Mouse (Mus musculus) liver, embryonic 16.5 days (tissue): Measurements from ENCODE around the gene Adamts7. TPM values are rescaled to one million over a fixed set of nuclear protein-coding genes. Genes with fewer than 3 reads are reported as not detected.

Experiments used
- ATAC-seq: fragments of 200-750 bp; cut with Nextera tagmentation; 2 replicates; pipeline ENCODE4 v1.8.0; 2017; ENCODE audit warnings: low read depth, mild to moderate bottlenecking, moderate number of reproducible peaks, moderate library complexity
- H3K27ac ChIP-seq: fragments of 300-500 bp; sonication (generic); 2 replicates; pipeline ENCODE4 v1.5.1; 2014; ENCODE audit warnings: mild to moderate bottlenecking, low read length
- H3K27me3 ChIP-seq: fragments of 300-500 bp; sonication (generic); 2 replicates; pipeline ENCODE4 v1.6.1; 2014; ENCODE audit warnings: low read depth, low read length, mixed read lengths; ENCODE audit not compliant: control insufficient read depth, insufficient read depth
- H3K36me3 ChIP-seq: fragments of 300-500 bp; sonication (generic); 2 replicates; pipeline ENCODE4 v1.6.1; 2014; ENCODE audit warnings: mild to moderate bottlenecking; ENCODE audit not compliant: control insufficient read depth, insufficient read depth
- H3K4me1 ChIP-seq: fragments of 300-500 bp; sonication (generic); 2 replicates; pipeline ENCODE4 v1.6.1; 2014; ENCODE audit warnings: low read depth, low read length, mixed read lengths; ENCODE audit not compliant: control insufficient read depth
- H3K4me2 ChIP-seq: fragments of 300-500 bp; sonication (generic); 2 replicates; pipeline ENCODE4 v1.6.1; 2014; ENCODE audit warnings: low read depth, low read length, mixed read lengths
- H3K4me3 ChIP-seq: fragments of 300-500 bp; sonication (generic); 2 replicates; pipeline ENCODE4 v1.5.1; 2014; ENCODE audit warnings: low read depth, mild to moderate bottlenecking, low read length
- H3K9ac ChIP-seq: fragments of 300-500 bp; sonication (generic); 2 replicates; pipeline ENCODE4 v1.6.1; 2014; ENCODE audit warnings: low read depth, low read length
- H3K9me3 ChIP-seq: fragments of 300-500 bp; sonication (generic); replicated peaks from 2 replicates; pipeline ENCODE4 v1.6.1; 2016; ENCODE audit warnings: low read length; ENCODE audit not compliant: control insufficient read depth
- WGBS: fragments of 180-500 bp; shearing (Covaris S2); extraction: QIAGEN DNeasy Blood & Tissue Kit; methylation state at CpG from one replicate; pipeline ENCODE4 v1.1.7; 2014; ENCODE audit not compliant: insufficient replicate concordance; 5-methylcytosine and 5-hydroxymethylcytosine counted together
- polyA plus RNA-seq: library from polyadenylated mRNA; unstranded; fragments of >200 nt; fragmentation: Nextera tagmentation; extraction: Ambion mirVana; gene quantifications from 2 replicates; pipeline ENCODE4 v1.2.1, GENCODE M21; 2015

Adamts7 gene
- polyA plus RNA-seq, 1 experiment from 2014 or later: 0.90 TPM

DNA sequence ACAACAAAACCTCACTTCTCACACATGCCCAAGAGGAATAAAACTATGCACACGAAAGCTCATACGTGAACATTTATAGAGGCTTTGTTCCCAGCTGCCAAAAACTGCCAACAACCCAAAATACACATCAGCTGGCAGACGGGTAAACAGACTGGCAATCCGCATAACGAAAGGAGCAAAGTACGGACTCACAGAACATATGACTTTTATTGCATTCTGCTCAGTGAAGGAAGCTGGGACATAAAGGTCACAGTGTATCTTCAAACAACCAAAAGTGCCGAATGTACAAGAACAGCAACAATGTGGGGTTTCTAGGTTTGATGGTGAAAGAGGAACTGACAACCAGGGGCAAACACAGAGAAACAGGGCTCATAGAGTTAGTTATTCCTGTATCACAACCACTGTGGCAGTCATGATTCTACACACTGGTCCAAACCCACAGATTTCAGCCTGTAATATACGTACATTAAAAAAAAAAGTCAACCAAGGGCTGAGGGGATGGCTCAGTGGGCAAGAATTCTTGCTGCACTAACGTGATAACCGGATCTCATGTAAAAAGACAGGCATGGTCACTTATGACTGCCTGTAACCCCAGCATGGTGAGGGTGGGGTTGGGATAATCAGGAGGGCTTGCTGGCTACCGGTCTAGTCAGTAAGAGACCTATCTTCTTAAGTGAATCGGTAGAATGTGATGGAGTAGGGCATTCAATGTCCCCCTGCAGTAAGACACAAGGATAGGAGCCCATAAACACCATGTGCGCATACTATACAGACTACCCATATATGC is 88.3 kb downstream of the Adamts7 start:
- H3K36me3 ChIP-seq: peaks cover 14% of the 10 kb centered on the region
- peak; percentile 49 for ATAC-seq
- no peaks in the 10 kb centered on the region for H3K9me3 ChIP-seq
- no peaks in the 10 kb centered on the region for H3K27me3 ChIP-seq
- H3K27ac ChIP-seq: peak overlapping the region; percentile 98
- H3K9ac ChIP-seq: peak overlapping the region; percentile 54
- H3K4me1 ChIP-seq: peaks cover 75% of the 10 kb centered on the region
- H3K4me3 ChIP-seq: no peak overlapping the region
- 36% methylated on average over 13 of the region's 13 CpGs for WGBS
- peak overlapping the region; percentile 57 for H3K4me2 ChIP-seq

DNA sequence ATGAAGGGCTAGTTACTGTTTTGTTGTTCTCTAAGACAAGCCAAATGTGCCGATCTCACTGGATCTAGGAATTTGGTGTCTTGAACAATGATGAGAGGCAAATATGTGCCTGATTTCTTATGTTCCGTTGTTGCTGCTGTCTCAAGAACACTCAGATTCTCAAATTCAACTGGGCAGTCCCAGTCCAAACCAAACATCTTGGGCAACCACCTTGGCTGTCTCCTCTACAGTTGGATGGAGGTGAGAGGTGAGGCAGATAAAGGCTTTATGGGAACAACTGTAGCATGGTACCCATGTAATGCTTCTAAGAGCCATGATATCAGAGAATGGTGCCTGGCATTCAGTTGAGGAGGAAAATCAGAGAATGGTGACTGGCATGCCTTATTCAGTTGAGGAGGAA is 90.3 kb downstream of the Adamts7 start:
- H3K36me3 ChIP-seq: no peaks in the 10 kb centered on the region
- no peaks in the 10 kb centered on the region for H3K9me3 ChIP-seq
- H3K9ac ChIP-seq: no peak overlapping the region
- H3K27me3 ChIP-seq: no peaks in the 10 kb centered on the region
- H3K27ac ChIP-seq: peak overlapping the region; percentile 98
- H3K4me1 ChIP-seq: peaks cover 74% of the 10 kb centered on the region
- whole genome bisulfite sequencing: 87% methylated on average over 2 of the region's 2 CpGs
- no peak overlapping the region for H3K4me2 ChIP-seq
- ATAC-seq: no peak
- H3K4me3 ChIP-seq: no peak overlapping the region

DNA sequence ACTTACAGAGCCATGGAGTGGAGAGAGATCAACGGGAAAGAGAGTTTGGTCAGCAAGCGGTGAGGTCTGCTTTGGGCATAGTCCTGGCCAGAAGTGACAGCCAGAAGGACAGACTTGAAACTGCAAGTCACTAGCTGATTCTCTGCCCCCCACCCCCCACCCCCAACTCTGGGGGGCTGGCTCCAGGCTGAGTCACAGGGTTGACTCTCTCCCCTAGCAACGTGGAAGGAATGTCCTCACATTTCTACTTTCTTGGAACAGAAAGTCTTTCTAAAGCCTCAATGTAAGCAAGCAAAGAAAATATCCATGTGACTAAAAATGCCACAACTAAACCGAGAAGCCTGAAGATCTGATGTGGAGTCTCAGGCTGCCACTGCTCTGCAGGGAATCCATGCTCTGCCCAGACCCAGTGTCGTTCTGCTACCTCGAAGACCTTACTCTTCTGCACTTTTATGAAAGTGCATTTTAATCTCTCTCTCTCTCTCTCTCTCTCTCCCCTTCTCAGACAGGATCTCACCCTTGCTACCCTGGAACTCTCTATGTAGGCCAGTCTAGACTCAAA is 93.1 kb downstream of the Adamts7 start:
- H3K4me1 ChIP-seq: peaks cover 74% of the 10 kb centered on the region
- peak overlapping the region; percentile 33; the same call in 1 of the 2 replicates for H3K9ac ChIP-seq
- no peak overlapping the region for H3K4me3 ChIP-seq
- no peaks in the 10 kb centered on the region for H3K36me3 ChIP-seq
- no peak overlapping the region for H3K4me2 ChIP-seq
- H3K27ac ChIP-seq: peak overlapping the region; percentile 65
- H3K27me3 ChIP-seq: no peaks in the 10 kb centered on the region
- ATAC-seq: no peak
- no peaks in the 10 kb centered on the region for H3K9me3 ChIP-seq
- 38% methylated on average over 6 of the region's 6 CpGs for WGBS

DNA sequence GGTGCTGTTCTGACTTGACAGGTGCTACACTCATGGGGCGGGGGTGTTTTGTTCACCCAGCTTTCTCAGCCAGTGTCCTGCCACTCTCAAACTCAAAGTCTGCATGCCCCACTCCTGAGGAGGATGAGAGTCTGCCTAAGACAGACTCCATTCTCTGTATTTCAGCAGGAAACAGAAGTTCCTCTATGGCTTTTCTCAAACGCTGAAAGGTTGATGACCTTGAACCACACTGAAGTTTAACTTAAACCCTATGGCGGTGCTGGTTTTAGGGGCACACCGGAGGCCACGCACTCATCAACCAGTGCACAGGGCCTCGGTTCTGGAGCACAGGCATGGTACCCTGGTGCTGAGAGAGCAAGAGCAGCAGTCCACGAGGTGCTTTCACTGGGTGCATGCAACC is 94.4 kb downstream of the Adamts7 start:
- no peak for ATAC-seq
- Histone ChIP-seq H3K4me1 (peaks cover 73% of the 10 kb centered on the region), H3K36me3 (no peaks in the 10 kb centered on the region), H3K4me2 (no peak overlapping the region), H3K27ac (peak overlapping the region; percentile 84), H3K4me3 (no peak overlapping the region), H3K9ac (peak overlapping the region; percentile 38; the same call in 1 of the 2 replicates), H3K27me3 (no peaks in the 10 kb centered on the region), H3K9me3 (no peaks in the 10 kb centered on the region)
- WGBS: 32% methylated on average over 7 of the region's 7 CpGs

Other genes starting within 250 kb of the Adamts7 start
- gene Ctsh, start 108.9 kb upstream of the Adamts7 start, polyA plus RNA-seq: 153 and 170 TPM in 2 replicates
- 103 and 110 TPM in 2 replicates for gene Morf4l1, start 48.3 kb upstream of the Adamts7 start, polyA plus RNA-seq
- 8.0 and 8.3 TPM in 2 replicates for gene Tbc1d2b, start 107.7 kb downstream of the Adamts7 start, polyA plus RNA-seq